Mouse (Mus musculus) C2C12 (cell line): Measurements from ENCODE around the gene Bcl2l15.

Experiments used
- CEBPB ChIP-seq: IDR thresholded peaks from one replicate; pipeline ENCODE4 v1.6.1; 2011; ENCODE audit warnings: low read depth, mild to moderate bottlenecking, control low read depth, moderate library complexity
- CTCF ChIP-seq: IDR thresholded peaks from one replicate; pipeline ENCODE4 v1.5.1; 2011; ENCODE audit not compliant: control insufficient read depth, insufficient read depth, insufficient read length
- FOSL1 ChIP-seq: IDR thresholded peaks from one replicate; pipeline ENCODE4 v1.8.0; 2011; ENCODE audit warnings: mild to moderate bottlenecking, low read length; ENCODE audit not compliant: poor library complexity, insufficient read depth, severe bottlenecking
- MAX ChIP-seq: IDR thresholded peaks from one replicate; pipeline ENCODE4 v1.6.1; 2011; ENCODE audit warnings: mild to moderate bottlenecking, control low read depth
- MYOD1 ChIP-seq: IDR thresholded peaks from one replicate; pipeline ENCODE4 v1.6.1; 2011; ENCODE audit warnings: low read depth; ENCODE audit not compliant: control insufficient read depth, insufficient read length
- MYOG ChIP-seq: IDR thresholded peaks from one replicate; pipeline ENCODE4 v1.6.1; 2011; ENCODE audit not compliant: control insufficient read depth, insufficient read length; ENCODE audit errors: extremely low read depth
- USF1 ChIP-seq: IDR thresholded peaks from one replicate; pipeline ENCODE4 v1.6.1; 2011; ENCODE audit warnings: low read depth, mild to moderate bottlenecking, control low read depth, moderate library complexity

- TF ChIP-seq CTCF (no peak), MYOD1 (no peak), USF1 (no peak), MYOG (no peak), MAX (no peak), CEBPB (no peak), FOSL1 (no peak)
These were observed 3.0 kb downstream of the Bcl2l15 start for GRCm38 (mm10) chr3:103835272-103835950.
